Comparison of ENCODE assay signal across 8 mouse cellular contexts in the genomic region with DNA sequence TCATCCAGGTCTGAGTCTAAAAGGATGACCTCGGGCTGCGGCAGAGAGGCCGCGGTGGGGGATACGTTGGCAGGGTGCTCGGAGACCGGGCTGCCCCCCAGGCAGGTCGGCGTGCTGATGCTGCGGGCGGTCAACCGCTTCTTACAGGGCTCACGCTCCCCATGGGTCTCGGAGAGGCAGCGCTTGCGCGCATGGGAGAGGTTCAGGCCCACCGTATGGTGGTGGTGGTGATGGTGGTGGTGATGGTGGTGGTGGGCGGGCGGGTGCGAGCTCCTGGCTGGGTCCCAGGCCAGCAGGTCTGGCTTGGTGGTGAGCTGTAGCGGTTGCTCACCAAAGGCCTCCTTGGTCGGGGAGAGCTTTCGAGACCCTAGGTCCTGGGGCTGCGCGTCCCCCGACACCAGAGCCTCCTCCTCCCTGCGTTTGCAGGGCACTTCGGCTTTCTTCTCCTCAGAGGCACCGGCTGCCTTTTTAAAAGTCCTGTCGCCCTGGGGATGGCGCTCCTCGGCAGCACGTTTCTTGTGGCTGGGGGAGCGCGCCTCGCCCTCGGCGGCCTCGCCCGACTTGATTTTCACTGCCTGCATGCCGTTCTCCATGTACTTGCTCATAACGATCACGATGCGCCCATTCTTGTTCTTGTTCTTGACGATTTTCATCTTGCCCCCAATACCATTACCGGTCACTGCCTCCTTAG. TPM values are rescaled to one million over a fixed set of nuclear protein-coding genes. Genes with fewer than 3 reads are reported as not detected.
DNase-seq lines count a peak whose midpoint lies in the region; ATAC-seq and TF ChIP-seq lines count a peak whose summit lies in the region.

No protein-coding gene starts in this region.

- H3K36me3 ChIP-seq in kidney, embryonic 15.5 days: peaks cover 36% of the 10 kb centered on the region
- peaks cover 21% of the 10 kb centered on the region for H3K36me3 ChIP-seq in hindbrain, embryonic 15.5 days
- H3K36me3 ChIP-seq in neural tube, embryonic 11.5 days (ENCODE audit: control insufficient read depth, insufficient read depth, low read length): 0 out of 2 replicates have a peak, but pooled peaks cover 2% of the 10 kb centered on the region

- peaks cover 41% of the 10 kb centered on the region for H3K27me3 ChIP-seq in kidney, embryonic 15.5 days
- H3K27me3 ChIP-seq in hindbrain, embryonic 15.5 days: peaks cover 13% of the 10 kb centered on the region
- peaks cover 57% of the 10 kb centered on the region for H3K27me3 ChIP-seq in neural tube, embryonic 11.5 days (ENCODE audit: control insufficient read depth, insufficient read depth, low read length)

- no peak overlapping the region for H3K4me3 ChIP-seq in kidney, embryonic 15.5 days (replicated peaks)
- peak overlapping the region; percentile 9; the same call in 1 of the 2 replicates for H3K4me3 ChIP-seq in hindbrain, embryonic 15.5 days
- H3K4me3 ChIP-seq in neural tube, embryonic 11.5 days (ENCODE audit: low read depth, low read length): peak overlapping the region; percentile 8; the same call in 1 of the 2 replicates
- H3K4me3 ChIP-seq in left cerebral cortex, adult 2 months: no peak overlapping the region

- 0 out of 2 replicates have a peak overlapping the region, but pooled peaks have one; percentile 4 for H3K4me2 ChIP-seq in kidney, embryonic 15.5 days
- peak overlapping the region; percentile 39 for H3K4me2 ChIP-seq in hindbrain, embryonic 15.5 days
- H3K4me2 ChIP-seq in neural tube, embryonic 11.5 days (ENCODE audit: low read depth): no peak overlapping the region

- H3K9me3 ChIP-seq in kidney, embryonic 15.5 days (replicated peaks): no peaks in the 10 kb centered on the region
- H3K9me3 ChIP-seq in hindbrain, embryonic 15.5 days: no peaks in the 10 kb centered on the region
- no peaks in the 10 kb centered on the region for H3K9me3 ChIP-seq in neural tube, embryonic 11.5 days (ENCODE audit: control insufficient read depth, low read length)

- 46% methylated on average over 47 of the region's 47 CpGs for WGBS in kidney, embryonic 15.5 days
- 29% methylated on average over 42 of the region's 47 CpGs for WGBS in hindbrain, embryonic 15.5 days
- 5% methylated on average over 46 of the region's 47 CpGs for WGBS in neural tube, embryonic 11.5 days

- no peak for TF ChIP-seq CTCF in left cerebral cortex, adult 2 months (IDR thresholded peaks at IDR 0.05)

- H3K4me1 ChIP-seq in kidney, embryonic 15.5 days: peaks cover 69% of the 10 kb centered on the region
- H3K4me1 ChIP-seq in hindbrain, embryonic 15.5 days (replicated peaks): peaks cover 70% of the 10 kb centered on the region
- peaks cover 42% of the 10 kb centered on the region for H3K4me1 ChIP-seq in neural tube, embryonic 11.5 days (ENCODE audit: control insufficient read depth, insufficient read depth, low read length)

- no peak overlapping the region for H3K27ac ChIP-seq in kidney, embryonic 15.5 days
- no peak overlapping the region for H3K27ac ChIP-seq in hindbrain, embryonic 15.5 days (replicated peaks)
- H3K27ac ChIP-seq in neural tube, embryonic 11.5 days (ENCODE audit: low read depth, low read length): no peak overlapping the region
- no peak overlapping the region for H3K27ac ChIP-seq in left cerebral cortex, adult 2 months

- H3K9ac ChIP-seq in kidney, embryonic 15.5 days: no peak overlapping the region
- H3K9ac ChIP-seq in hindbrain, embryonic 15.5 days: no peak overlapping the region
- H3K9ac ChIP-seq in neural tube, embryonic 11.5 days (ENCODE audit: low read length): no peak overlapping the region

- DNase-seq in kidney, postnatal 14 days: no peak
- DNase-seq in embryo, embryonic 9.5 days (ENCODE audit: extremely low spot score): peak; percentile 41
- peak; percentile 37 for DNase-seq in neural tube, embryonic 11.5 days (ENCODE audit: low spot score)
- no peak for DNase-seq in spleen, adult 18-20 months
- no peak for DNase-seq in left cerebral cortex, adult 2 months (ENCODE audit: extremely low spot score in 1 of 2, low spot score in 2 of 2)
- DNase-seq in kidney, adult 9 months: no peak

- ATAC-seq in kidney, embryonic 15.5 days (replicated peaks; ENCODE audit: low FRiP score): no peak
- no peak for ATAC-seq in hindbrain, embryonic 15.5 days (ENCODE audit: low FRiP score, low read depth)
- ATAC-seq in neural tube, embryonic 11.5 days (ENCODE audit: insufficient read depth, low FRiP score, low TSS enrichment): no peak

- intact Hi-C loops in left cerebral cortex, adult 2 months (cut with DNase I): no loop called here

RNA-seq across cellular contexts. Expression of gene Cbx4, which starts 4.7 kb away (rescaled TPM):
- polyA plus RNA-seq in kidney, embryonic 15.5 days (2015; fragmentation: Nextera tagmentation; extraction: Ambion mirVana): 8.6 and 9.9 TPM in 2 replicates
- polyA plus RNA-seq in hindbrain, embryonic 15.5 days (2015; fragmentation: Nextera tagmentation; extraction: Ambion mirVana): 21.9 and 23.2 TPM in 2 replicates
- 6.0 and 6.1 TPM in 2 replicates for polyA plus RNA-seq in neural tube, embryonic 11.5 days (2014; fragmentation: Nextera tagmentation; extraction: Ambion mirVana)
- 10 to 100 TPM; 51.4 to 54.3 TPM for total RNA-seq in left cerebral cortex, adult 2 months (2021)

RNA-seq across cellular contexts. Expression of gene Cbx8, which starts 40.5 kb away (rescaled TPM):
- polyA plus RNA-seq in kidney, embryonic 15.5 days (2015; fragmentation: Nextera tagmentation; extraction: Ambion mirVana): 9.8 and 10.3 TPM in 2 replicates
- 8.6 and 10.0 TPM in 2 replicates for polyA plus RNA-seq in hindbrain, embryonic 15.5 days (2015; fragmentation: Nextera tagmentation; extraction: Ambion mirVana)
- polyA plus RNA-seq in neural tube, embryonic 11.5 days (2014; fragmentation: Nextera tagmentation; extraction: Ambion mirVana): 6.8 and 7.0 TPM in 2 replicates
- total RNA-seq in left cerebral cortex, adult 2 months (2021): 10 to 100 TPM; 11.1 to 11.2 TPM

RNA-seq across cellular contexts. Expression of gene Cbx2, which starts 58.5 kb away (rescaled TPM):
- 38.9 and 40.7 TPM in 2 replicates for polyA plus RNA-seq in kidney, embryonic 15.5 days (2015; fragmentation: Nextera tagmentation; extraction: Ambion mirVana)
- polyA plus RNA-seq in hindbrain, embryonic 15.5 days (2015; fragmentation: Nextera tagmentation; extraction: Ambion mirVana): 15.3 and 17.1 TPM in 2 replicates
- 61.5 and 65.0 TPM in 2 replicates for polyA plus RNA-seq in neural tube, embryonic 11.5 days (2014; fragmentation: Nextera tagmentation; extraction: Ambion mirVana)
- total RNA-seq in left cerebral cortex, adult 2 months (2021): 1 to 10 TPM; 3.2 to 3.4 TPM

Comparison
In these comparisons a context has a peak if more than half of its experiments do, and no peak if none do; other contexts are left out.
1. H3K4me3 ChIP-seq: peak in hindbrain, embryonic 15.5 days (single experiment) and neural tube, embryonic 11.5 days (single experiment); none in kidney, embryonic 15.5 days (single experiment) and left cerebral cortex, adult 2 months (single experiment).
2. DNase-seq: peak in embryo, embryonic 9.5 days (single experiment) and neural tube, embryonic 11.5 days (single experiment); none in kidney, postnatal 14 days (single experiment), spleen, adult 18-20 months (0 of 2), left cerebral cortex, adult 2 months (0 of 2) and kidney, adult 9 months (single experiment).